Mouse (Mus musculus): ENCODE results near the gene Tubb4b.

- TF ChIP-seq CTCF (IDR thresholded peaks at IDR 0.05; ENCODE audit: low read depth) (no peak), EP300 (IDR thresholded peaks at IDR 0.05; ENCODE audit: low read depth) (no peak)
Observed at GRCm38 (mm10) chr2:25236614-25237013, 12.1 kb upstream of the Tubb4b start, which contains the start of gene Rnf224.

All from heart, postnatal 0 days (tissue).